Mouse (Mus musculus): Measurements from ENCODE around the gene Adap1. TPM values are rescaled to one million over a fixed set of nuclear protein-coding genes. Genes with fewer than 3 reads are reported as not detected.

Adap1 gene
- polyA plus RNA-seq, 1 experiment from 2014 or later: 0.37 TPM

- H3K4me1 ChIP-seq: peaks cover 15% of the 10 kb centered on the region
- H3K4me3 ChIP-seq: no peak overlapping the region
- peaks cover 56% of the 10 kb centered on the region for H3K27me3 ChIP-seq (ENCODE audit: low read depth, poor library complexity, severe bottlenecking)
- DNase-seq (ENCODE audit: low spot score): no peak
- no peak overlapping the region for H3K27ac ChIP-seq (replicated peaks)
- WGBS: 74% methylated on average over 7 of the region's 7 CpGs
- no peaks in the 10 kb centered on the region for H3K9me3 ChIP-seq (replicated peaks)
- no peaks in the 10 kb centered on the region for H3K36me3 ChIP-seq
Observed at GRCm38 (mm10) chr5:139326986-139327633, 1.7 kb upstream of the Adap1 start.

GRCm38 (mm10) chr5:139326111-139326696 is 782 bp upstream of the Adap1 start:
- no peaks in the 10 kb centered on the region for H3K9me3 ChIP-seq (replicated peaks)
- H3K4me3 ChIP-seq: no peak overlapping the region
- peaks cover 15% of the 10 kb centered on the region for H3K4me1 ChIP-seq
- H3K36me3 ChIP-seq: no peaks in the 10 kb centered on the region
- 65% methylated on average over 13 of the region's 13 CpGs for WGBS
- peaks cover 56% of the 10 kb centered on the region for H3K27me3 ChIP-seq (ENCODE audit: low read depth, poor library complexity, severe bottlenecking)
- DNase-seq (ENCODE audit: low spot score): no peak
- no peak overlapping the region for H3K27ac ChIP-seq (replicated peaks)

GRCm38 (mm10) chr5:139324691-139325394 is 579 bp downstream of the Adap1 start:
- 2% methylated on average over 62 of the region's 62 CpGs for WGBS
- Histone ChIP-seq H3K27me3 (ENCODE audit: low read depth, poor library complexity, severe bottlenecking) (peaks cover 56% of the 10 kb centered on the region), H3K4me1 (peaks cover 15% of the 10 kb centered on the region), H3K4me3 (peak overlapping the region; percentile 75), H3K27ac (replicated peaks) (peak overlapping the region; percentile 68), H3K9me3 (replicated peaks) (no peaks in the 10 kb centered on the region), H3K36me3 (no peaks in the 10 kb centered on the region)
- DNase-seq (ENCODE audit: low spot score): peak; percentile 40

GRCm38 (mm10) chr5:139324045-139324491 is 1.4 kb downstream of the Adap1 start:
- no peak overlapping the region for H3K27ac ChIP-seq (replicated peaks)
- H3K36me3 ChIP-seq: no peaks in the 10 kb centered on the region
- no peaks in the 10 kb centered on the region for H3K9me3 ChIP-seq (replicated peaks)
- H3K4me1 ChIP-seq: peaks cover 15% of the 10 kb centered on the region
- H3K27me3 ChIP-seq (ENCODE audit: low read depth, poor library complexity, severe bottlenecking): peaks cover 54% of the 10 kb centered on the region
- DNase-seq (ENCODE audit: low spot score): no peak
- 72% methylated on average over 5 of the region's 5 CpGs for WGBS
- H3K4me3 ChIP-seq: no peak overlapping the region; the same call in 1 of the 2 replicates

GRCm38 (mm10) chr5:139323260-139323924 is 2.0 kb downstream of the Adap1 start:
- Histone ChIP-seq H3K27me3 (ENCODE audit: low read depth, poor library complexity, severe bottlenecking) (peaks cover 54% of the 10 kb centered on the region), H3K4me1 (peaks cover 15% of the 10 kb centered on the region), H3K4me3 (no peak overlapping the region), H3K9me3 (replicated peaks) (no peaks in the 10 kb centered on the region), H3K36me3 (no peaks in the 10 kb centered on the region), H3K27ac (replicated peaks) (no peak overlapping the region)
- no peak for DNase-seq (ENCODE audit: low spot score)
- 85% methylated on average over 9 of the region's 9 CpGs for whole genome bisulfite sequencing

- H3K36me3 ChIP-seq: no peaks in the 10 kb centered on the region
- no peak overlapping the region for H3K4me3 ChIP-seq
- H3K4me1 ChIP-seq: peaks cover 15% of the 10 kb centered on the region
- H3K27me3 ChIP-seq (ENCODE audit: low read depth, poor library complexity, severe bottlenecking): peaks cover 41% of the 10 kb centered on the region
- 78% methylated on average over 6 of the region's 6 CpGs for WGBS
- DNase-seq (ENCODE audit: low spot score): no peak
- H3K27ac ChIP-seq (replicated peaks): no peak overlapping the region
- no peaks in the 10 kb centered on the region for H3K9me3 ChIP-seq (replicated peaks)
Observed at GRCm38 (mm10) chr5:139321331-139321730, 4.1 kb downstream of the Adap1 start.

GRCm38 (mm10) chr5:139320424-139320823 is 5.0 kb downstream of the Adap1 start:
- no peak overlapping the region for H3K4me3 ChIP-seq
- WGBS: 81% methylated on average over 7 of the region's 7 CpGs
- peaks cover 32% of the 10 kb centered on the region for H3K27me3 ChIP-seq (ENCODE audit: low read depth, poor library complexity, severe bottlenecking)
- no peaks in the 10 kb centered on the region for H3K9me3 ChIP-seq (replicated peaks)
- no peak for DNase-seq (ENCODE audit: low spot score)
- H3K36me3 ChIP-seq: no peaks in the 10 kb centered on the region
- H3K4me1 ChIP-seq: peaks cover 13% of the 10 kb centered on the region
- H3K27ac ChIP-seq (replicated peaks): no peak overlapping the region

GRCm38 (mm10) chr5:139317751-139318504 is 7.5 kb downstream of the Adap1 start:
- Histone ChIP-seq H3K36me3 (no peaks in the 10 kb centered on the region), H3K27me3 (ENCODE audit: low read depth, poor library complexity, severe bottlenecking) (peaks cover 7% of the 10 kb centered on the region), H3K4me1 (no peaks in the 10 kb centered on the region; the same call in 1 of the 2 replicates), H3K27ac (replicated peaks) (no peak overlapping the region), H3K9me3 (replicated peaks) (no peaks in the 10 kb centered on the region), H3K4me3 (no peak overlapping the region)
- DNase-seq (ENCODE audit: low spot score): no peak
- 65% methylated on average over 21 of the region's 21 CpGs for WGBS

GRCm38 (mm10) chr5:139316982-139317675 is 8.3 kb downstream of the Adap1 start:
- Histone ChIP-seq H3K27me3 (ENCODE audit: low read depth, poor library complexity, severe bottlenecking) (no peaks in the 10 kb centered on the region), H3K36me3 (no peaks in the 10 kb centered on the region), H3K4me3 (no peak overlapping the region), H3K27ac (replicated peaks) (no peak overlapping the region), H3K9me3 (replicated peaks) (no peaks in the 10 kb centered on the region), H3K4me1 (no peaks in the 10 kb centered on the region; the same call in 1 of the 2 replicates)
- 79% methylated on average over 6 of the region's 6 CpGs for WGBS
- DNase-seq (ENCODE audit: low spot score): no peak

GRCm38 (mm10) chr5:139314941-139315642 is 10.3 kb downstream of the Adap1 start:
- H3K4me1 ChIP-seq: no peaks in the 10 kb centered on the region; the same call in 1 of the 2 replicates
- DNase-seq (ENCODE audit: low spot score): no peak
- H3K36me3 ChIP-seq: no peaks in the 10 kb centered on the region
- no peak overlapping the region for H3K27ac ChIP-seq (replicated peaks)
- WGBS: 87% methylated on average over 12 of the region's 12 CpGs
- H3K4me3 ChIP-seq: no peak overlapping the region
- H3K9me3 ChIP-seq (replicated peaks): no peaks in the 10 kb centered on the region
- no peaks in the 10 kb centered on the region for H3K27me3 ChIP-seq (ENCODE audit: low read depth, poor library complexity, severe bottlenecking)

- no peaks in the 10 kb centered on the region; the same call in 1 of the 2 replicates for H3K4me1 ChIP-seq
- no peak overlapping the region for H3K4me3 ChIP-seq
- H3K9me3 ChIP-seq (replicated peaks): no peaks in the 10 kb centered on the region
- H3K36me3 ChIP-seq: no peaks in the 10 kb centered on the region
- DNase-seq (ENCODE audit: low spot score): no peak
- WGBS: 89% methylated on average over 9 of the region's 9 CpGs
- H3K27me3 ChIP-seq (ENCODE audit: low read depth, poor library complexity, severe bottlenecking): no peaks in the 10 kb centered on the region
- no peak overlapping the region for H3K27ac ChIP-seq (replicated peaks)
Observed at GRCm38 (mm10) chr5:139313536-139313935, 11.9 kb downstream of the Adap1 start.

Measured in midbrain, embryonic 10.5 days (tissue).